Mouse (Mus musculus) embryonic stem cell, embryonic (primary cell): ENCODE measurements around the gene Gm14085.

Experiments
- CTCF ChIA-PET, 4 experiments: fragments of 300-600 bp in 2 of 4; fragments of 350-600 bp in 2 of 4; sonication (Branson Sonifier 250); formaldehyde crosslinking; loops; one replicate each; lab custom pipeline; 2022; ENCODE audit warnings: inconsistent platforms in 2 of 4; lab: Charles Lee
- POLR2A ChIA-PET, 4 experiments: fragments of 300-600 bp in 2 of 4; fragments of 350-600 bp in 2 of 4; sonication (Branson Sonifier 250); formaldehyde crosslinking; loops; one replicate each; lab custom pipeline; 2022; ENCODE audit warnings: antibody characterized with exemption in 4 of 4, inconsistent platforms in 1 of 4; lab: Charles Lee

Gene Gm14085

DNA sequence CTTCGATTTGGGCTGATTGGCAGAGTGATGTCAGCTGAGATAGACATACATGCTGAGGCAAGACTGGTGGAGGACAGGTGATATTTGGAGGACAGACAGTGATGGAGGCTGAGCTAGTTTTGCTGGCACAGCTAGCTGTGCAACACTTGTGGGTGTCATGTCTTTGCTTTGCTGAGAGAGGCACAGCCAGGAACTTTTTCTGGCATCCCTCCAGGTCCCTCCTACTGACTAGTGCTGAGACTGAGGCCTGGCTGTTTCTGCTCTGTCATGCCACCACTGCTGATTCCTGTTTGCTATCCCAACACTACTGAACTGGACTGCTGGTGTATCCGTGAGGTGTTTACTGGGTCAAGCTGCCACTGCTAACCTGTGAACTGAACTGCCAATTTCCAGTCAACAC is 48.6 kb downstream of the Gm14085 start:
- ChIA-PET POLR2A (no interaction called here), CTCF (no interaction called here)

- ChIA-PET CTCF (no interaction called here), POLR2A (no interaction called here)
Measured at GRCm38 (mm10) chr2:122534671-122535070, 49.9 kb downstream of the Gm14085 start.

- ChIA-PET CTCF (interaction anchor here (0.6 to 2.2 kb wide), 14 partner anchors 24 to 249 kb away, joined by 3 to 21 read pairs (median 3); no protein-coding TSS in a partner anchor), POLR2A (interaction anchor here in 2 of 4 experiments (1.1 kb wide), 2 partner anchors 73 to 177 kb away, joined by 3 read pairs; no protein-coding TSS in a partner anchor)
Measured at GRCm38 (mm10) chr2:122558317-122558716, 73.6 kb downstream of the Gm14085 start.

- POLR2A ChIA-PET, result no interaction called here
- CTCF ChIA-PET, result no interaction called here
Measured at GRCm38 (mm10) chr2:122561221-122561620, 76.5 kb downstream of the Gm14085 start.

- ChIA-PET CTCF (no interaction called here), POLR2A (no interaction called here)
Measured at GRCm38 (mm10) chr2:122562251-122562650, 77.5 kb downstream of the Gm14085 start.

DNA sequence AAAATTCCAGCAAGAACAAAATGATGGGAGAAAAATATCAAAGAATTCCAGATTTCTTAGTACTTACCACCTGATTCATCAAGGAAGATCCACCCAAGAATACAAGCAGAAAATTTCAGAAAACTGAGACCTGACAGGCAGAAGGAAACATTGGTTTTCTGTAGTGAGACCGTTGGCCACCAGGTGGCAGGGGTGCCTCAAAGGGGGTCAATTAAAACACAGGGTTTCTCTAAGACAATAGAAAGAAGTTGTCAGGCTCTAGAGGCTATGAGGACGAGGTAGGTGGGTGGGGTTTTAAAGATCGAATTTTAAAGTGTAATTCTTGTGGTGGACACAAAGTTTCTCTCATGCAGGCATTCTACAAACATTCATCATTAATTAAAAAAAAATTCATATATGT is 84.7 kb downstream of the Gm14085 start:
- ChIA-PET POLR2A (no interaction called here), CTCF (interaction anchor here in 1 of 4 experiments (0.6 kb wide), 1 partner anchor 108 kb away, joined by 3 read pairs; no protein-coding TSS in a partner anchor)

DNA sequence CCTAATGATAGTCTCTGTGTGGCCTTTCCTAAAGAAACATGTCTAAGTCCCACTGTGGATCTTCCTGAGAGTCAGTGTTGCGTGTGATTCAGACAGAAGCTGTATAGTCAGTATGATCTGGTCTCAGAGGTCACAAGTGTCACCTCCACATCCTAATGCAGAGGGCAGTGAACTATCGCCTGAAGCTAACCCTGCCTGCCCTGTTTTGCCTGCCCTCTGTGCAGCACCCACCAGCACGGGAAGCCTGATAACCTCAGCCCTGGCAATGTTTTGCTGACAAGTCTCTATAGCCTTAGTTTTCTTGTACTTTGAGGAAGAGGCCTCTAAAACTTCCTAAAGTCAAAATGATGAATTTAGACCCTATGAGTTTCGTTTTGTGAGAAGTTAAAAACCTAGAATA is 85.7 kb downstream of the Gm14085 start:
- POLR2A ChIA-PET, result no interaction called here
- CTCF ChIA-PET, result interaction anchor here in 1 of 4 experiments (0.7 kb wide), 1 partner anchor 58 kb away, joined by 3 read pairs; no protein-coding TSS in a partner anchor

- ChIA-PET POLR2A (no interaction called here), CTCF (no interaction called here)
Measured at GRCm38 (mm10) chr2:122571326-122571725, 86.6 kb downstream of the Gm14085 start.

DNA sequence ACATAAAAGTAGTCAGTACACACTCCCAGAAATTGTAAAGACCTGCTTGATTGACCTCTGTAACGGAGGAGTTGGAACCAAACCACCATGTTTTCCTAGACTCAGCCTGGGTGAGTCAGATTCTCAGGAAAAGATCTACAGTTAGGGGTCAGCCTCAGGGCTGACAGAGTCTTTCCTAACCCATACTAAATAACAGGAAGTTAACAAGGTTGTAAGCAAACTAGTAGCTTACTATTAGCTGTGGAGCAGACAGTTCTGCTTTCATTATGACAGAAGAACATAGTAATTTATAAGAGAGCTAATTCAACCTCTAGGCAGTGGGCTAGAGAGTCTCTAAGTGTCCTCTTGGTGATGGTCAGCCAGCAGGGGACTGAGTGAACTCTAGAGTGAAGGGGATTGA is 87.7 kb downstream of the Gm14085 start:
- POLR2A ChIA-PET, result interaction anchor here in 1 of 4 experiments (1.1 kb wide), 1 partner anchor 9 kb away, joined by 3 read pairs; no protein-coding TSS in a partner anchor
- CTCF ChIA-PET, result interaction anchor here in 1 of 4 experiments (0.6 kb wide), 2 partner anchors 87 to 1466 kb away, joined by 4 read pairs; no protein-coding TSS in a partner anchor

GRCm38 (mm10) chr2:122575470-122575869 is 90.7 kb downstream of the Gm14085 start:
- POLR2A ChIA-PET, result no interaction called here
- CTCF ChIA-PET, result interaction anchor here in 1 of 4 experiments (0.6 kb wide), 1 partner anchor 1998 kb away, joined by 3 read pairs; no protein-coding TSS in a partner anchor

GRCm38 (mm10) chr2:122576295-122576694 is 91.6 kb downstream of the Gm14085 start:
- CTCF ChIA-PET, result no interaction called here
- POLR2A ChIA-PET, result no interaction called here

DNA sequence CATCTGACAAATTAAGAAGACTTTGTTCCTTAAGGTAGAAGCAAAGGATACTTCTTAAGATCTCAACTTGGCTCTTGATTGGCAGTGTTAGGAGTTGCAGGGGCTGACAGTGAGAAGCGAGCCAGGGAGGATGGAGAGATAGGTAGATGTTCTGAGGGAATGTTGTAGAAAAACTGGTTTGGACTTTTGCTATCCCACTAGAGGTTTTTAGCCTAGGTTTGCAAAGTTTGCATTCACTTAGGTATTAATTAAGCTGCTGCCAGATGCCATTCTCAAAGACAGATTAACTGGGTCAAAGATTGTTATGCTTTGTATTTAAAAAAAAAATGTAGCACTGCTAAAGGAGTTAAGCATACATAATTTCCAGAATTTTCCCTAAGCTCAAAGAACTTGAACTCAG is 92.6 kb downstream of the Gm14085 start:
- POLR2A ChIA-PET, result no interaction called here

More for the DNA sequence above, 92.6 kb downstream of the Gm14085 start:
- CTCF ChIA-PET, result no interaction called here
